Mouse (Mus musculus) midbrain, embryonic 15.5 days (tissue): ENCODE measurements around the gene Nudc. TPM values are rescaled to one million over a fixed set of nuclear protein-coding genes. Genes with fewer than 3 reads are reported as not detected.
"Not testable (repeated sequence)": the region's sequence is repeated elsewhere in the genome, so short reads cannot be mapped to it uniquely, and the experiment has no call there.

Source experiments
- ATAC-seq: fragments of 200-750 bp; cut with Nextera tagmentation; replicated peaks from 2 replicates; pipeline ENCODE4 v1.8.0; 2017; ENCODE audit warnings: moderate TSS enrichment
- H3K27ac ChIP-seq: fragments of 300-500 bp; sonication (generic); 2 replicates; pipeline ENCODE4 v1.5.1; 2015; ENCODE audit warnings: mild to moderate bottlenecking, inconsistent platforms
- H3K27me3 ChIP-seq: fragments of 300-500 bp; sonication (generic); replicated peaks from 2 replicates; pipeline ENCODE4 v1.6.1; 2015; ENCODE audit warnings: inconsistent platforms
- H3K36me3 ChIP-seq: fragments of 300-500 bp; sonication (generic); replicated peaks from 2 replicates; pipeline ENCODE4 v1.6.1; 2015; ENCODE audit warnings: inconsistent platforms
- H3K4me1 ChIP-seq: fragments of 300-500 bp; sonication (generic); 2 replicates; pipeline ENCODE4 v1.6.1; 2015; ENCODE audit warnings: inconsistent platforms
- H3K4me2 ChIP-seq: fragments of 300-500 bp; sonication (generic); 2 replicates; pipeline ENCODE4 v1.6.1; 2015; ENCODE audit warnings: inconsistent platforms, mild to moderate bottlenecking, moderate library complexity
- H3K4me3 ChIP-seq: fragments of 300-500 bp; sonication (generic); 2 replicates; pipeline ENCODE4 v1.5.1; 2015; ENCODE audit warnings: mild to moderate bottlenecking, inconsistent platforms
- H3K9ac ChIP-seq: fragments of 300-500 bp; sonication (generic); 2 replicates; pipeline ENCODE4 v1.6.1; 2015; ENCODE audit warnings: mild to moderate bottlenecking, inconsistent platforms
- H3K9me3 ChIP-seq: fragments of 300-500 bp; sonication (generic); 2 replicates; pipeline ENCODE4 v1.6.1; 2016; ENCODE audit warnings: inconsistent platforms
- WGBS: fragments of 180-500 bp; shearing (Covaris S2); methylation state at CpG from one replicate; pipeline ENCODE4 v1.1.7; 2015; ENCODE audit warnings: mixed read lengths; 5-methylcytosine and 5-hydroxymethylcytosine counted together
- polyA plus RNA-seq: library from polyadenylated mRNA; unstranded; fragments of >200 nt; fragmentation: Nextera tagmentation; extraction: Ambion mirVana; gene quantifications from 2 replicates; pipeline ENCODE4 v1.2.1, GENCODE M21; 2015

Nudc gene
- polyA plus RNA-seq, 1 experiment from 2014 or later = 255 TPM

DNA sequence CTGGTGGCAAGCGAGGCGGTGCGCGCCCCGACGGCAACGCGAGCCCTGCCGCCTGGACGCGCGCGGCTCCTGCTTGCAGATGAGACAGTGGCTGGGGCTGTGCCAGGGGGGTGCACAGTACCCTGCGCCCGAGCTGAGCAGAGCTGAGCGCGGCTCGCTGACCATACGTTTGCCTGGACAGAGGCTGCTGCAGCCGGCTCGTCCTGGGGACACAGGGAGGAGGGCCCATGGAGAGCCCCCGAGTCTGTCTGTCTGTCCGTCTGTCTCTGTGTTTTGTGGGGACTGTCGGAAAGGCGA, 26.5 kb downstream of the Nudc start:
- Histone ChIP-seq H3K4me2 (peak overlapping the region; percentile 33), H3K4me3 (peak overlapping the region; percentile 27), H3K9ac (no peak overlapping the region), H3K27ac (no peak overlapping the region), H3K9me3 (no peaks in the 10 kb centered on the region), H3K4me1 (peaks cover 8% of the 10 kb centered on the region; the same call in 1 of the 2 replicates), H3K36me3 (no peaks in the 10 kb centered on the region), H3K27me3 (peaks cover 42% of the 10 kb centered on the region)
- ATAC-seq = no peak
- WGBS = 5% methylated on average over 25 of the region's 25 CpGs

GRCm38 (mm10) chr4:133518601-133519368, 27.0 kb downstream of the Nudc start, which contains the start of gene Kdf1:
Gene Kdf1, plus strand, starts transcription at chr4:133518963.
- Histone ChIP-seq H3K9ac (no peak within 1 kb of the TSS), H3K27me3 (peaks cover 42% of the 10 kb centered on the region)
- no peak for ATAC-seq

GRCm38 (mm10) chr4:133512972-133513371, 32.8 kb downstream of the Nudc start:
- no peak overlapping the region for H3K4me2 ChIP-seq
- 7% methylated on average over 8 of the region's 8 CpGs for WGBS
- H3K4me1 ChIP-seq = no peaks in the 10 kb centered on the region
- no peak overlapping the region for H3K4me3 ChIP-seq
- H3K27ac ChIP-seq = no peak overlapping the region
- H3K27me3 ChIP-seq = peaks cover 11% of the 10 kb centered on the region
- no peaks in the 10 kb centered on the region for H3K36me3 ChIP-seq
- no peak for ATAC-seq
- no peaks in the 10 kb centered on the region for H3K9me3 ChIP-seq
- H3K9ac ChIP-seq = no peak overlapping the region

More at GRCm38 (mm10) chr4:133518601-133519368, 27.0 kb downstream of the Nudc start, which contains the start of gene Kdf1:
- Histone ChIP-seq H3K4me3 (peak within 1 kb of the TSS; percentile 27), H3K27ac (no peak within 1 kb of the TSS), H3K4me2 (peak within 1 kb of the TSS; percentile 33), H3K9me3 (no peaks in the 10 kb centered on the region), H3K36me3 (no peaks in the 10 kb centered on the region), H3K4me1 (peaks cover 8% of the 10 kb centered on the region; the same call in 1 of the 2 replicates)
- 4% methylated on average over 54 of the region's 69 CpGs for WGBS

- not testable (repeated sequence) for H3K4me1 ChIP-seq, ATAC-seq, H3K27ac ChIP-seq, H3K9ac ChIP-seq, H3K36me3 ChIP-seq, H3K4me2 ChIP-seq, H3K27me3 ChIP-seq, H3K4me3 ChIP-seq, H3K9me3 ChIP-seq
- 62% methylated on average over 5 of the region's 5 CpGs for WGBS
These were observed 33.3 kb downstream of the Nudc start for GRCm38 (mm10) chr4:133512511-133512910.

DNA sequence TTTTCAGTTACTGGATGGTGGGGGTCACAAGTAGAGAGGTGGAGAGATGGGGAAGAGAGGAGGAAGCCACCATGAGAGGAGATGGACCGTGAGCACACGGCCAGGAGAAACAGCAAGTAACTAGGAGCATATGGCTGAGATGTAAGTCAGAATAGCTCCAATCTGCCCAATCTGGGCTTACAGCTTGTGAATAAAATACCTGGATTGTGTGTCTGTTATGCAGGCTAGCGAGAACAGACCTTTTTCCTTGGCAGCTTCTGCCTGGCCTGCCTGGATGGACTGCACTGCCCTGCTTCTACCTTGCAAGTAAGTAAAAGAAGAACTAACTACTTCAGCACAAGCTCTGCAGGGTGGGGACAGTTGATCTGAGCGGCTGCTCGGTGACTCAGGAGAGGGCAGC, 34.7 kb downstream of the Nudc start:
- H3K4me3 ChIP-seq = no peak overlapping the region
- WGBS = 80% methylated on average over 5 of the region's 5 CpGs
- H3K36me3 ChIP-seq = no peaks in the 10 kb centered on the region
- H3K4me1 ChIP-seq = no peaks in the 10 kb centered on the region
- no peak overlapping the region for H3K9ac ChIP-seq
- peaks cover 2% of the 10 kb centered on the region; the same call in 1 of the 2 replicates for H3K27me3 ChIP-seq
- H3K4me2 ChIP-seq = no peak overlapping the region
- no peak for ATAC-seq
- no peaks in the 10 kb centered on the region for H3K9me3 ChIP-seq
- no peak overlapping the region for H3K27ac ChIP-seq

DNA sequence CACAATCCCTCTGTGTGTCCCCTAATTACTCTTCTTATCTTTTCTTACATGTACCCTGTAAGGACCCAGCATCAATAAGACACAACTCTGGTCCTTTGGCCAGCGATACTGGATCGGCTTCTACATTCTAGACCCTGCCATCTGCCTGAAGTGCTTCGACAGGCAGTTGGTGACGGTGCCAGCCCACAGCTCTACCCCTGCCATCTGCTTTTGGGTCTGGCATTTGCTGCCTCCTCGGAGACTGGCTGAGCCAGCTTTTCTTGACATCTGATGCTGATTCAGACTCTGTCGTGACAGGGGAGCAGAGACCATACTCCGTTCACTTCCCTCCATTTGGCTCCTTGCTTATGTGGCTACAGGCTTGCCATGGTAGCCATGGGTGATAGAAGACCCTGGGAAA, 36.8 kb downstream of the Nudc start:
- H3K9ac ChIP-seq = no peak overlapping the region
- WGBS = 84% methylated on average over 7 of the region's 7 CpGs
- no peaks in the 10 kb centered on the region for H3K9me3 ChIP-seq
- no peaks in the 10 kb centered on the region for H3K4me1 ChIP-seq
- no peak overlapping the region for H3K27ac ChIP-seq
- 0 out of 2 replicates have a peak, but pooled peaks cover 2% of the 10 kb centered on the region for H3K27me3 ChIP-seq
- H3K36me3 ChIP-seq = no peaks in the 10 kb centered on the region
- no peak overlapping the region for H3K4me3 ChIP-seq
- ATAC-seq = no peak
- no peak overlapping the region for H3K4me2 ChIP-seq

- H3K4me1 ChIP-seq = no peaks in the 10 kb centered on the region
- H3K27me3 ChIP-seq = peaks cover 11% of the 10 kb centered on the region; the same call in 1 of the 2 replicates
- WGBS = 80% methylated on average over 5 of the region's 5 CpGs
These were observed 39.2 kb downstream of the Nudc start for GRCm38 (mm10) chr4:133506573-133506972.

GRCm38 (mm10) chr4:133504755-133505485, 40.9 kb downstream of the Nudc start:
- no peak overlapping the region for H3K27ac ChIP-seq
- WGBS = 65% methylated on average over 9 of the region's 9 CpGs
- no peak overlapping the region for H3K4me2 ChIP-seq
- no peaks in the 10 kb centered on the region for H3K36me3 ChIP-seq
- no peaks in the 10 kb centered on the region for H3K9me3 ChIP-seq
- peaks cover 27% of the 10 kb centered on the region for H3K27me3 ChIP-seq
- no peak overlapping the region for H3K9ac ChIP-seq
- no peak for ATAC-seq
- H3K4me1 ChIP-seq = no peaks in the 10 kb centered on the region
- no peak overlapping the region for H3K4me3 ChIP-seq

More at GRCm38 (mm10) chr4:133506573-133506972, 39.2 kb downstream of the Nudc start:
- H3K27ac ChIP-seq = no peak overlapping the region
- ATAC-seq = no peak
- H3K9ac ChIP-seq = no peak overlapping the region
- no peak overlapping the region for H3K4me2 ChIP-seq
- H3K9me3 ChIP-seq = no peaks in the 10 kb centered on the region
- H3K4me3 ChIP-seq = no peak overlapping the region
- H3K36me3 ChIP-seq = no peaks in the 10 kb centered on the region

DNA sequence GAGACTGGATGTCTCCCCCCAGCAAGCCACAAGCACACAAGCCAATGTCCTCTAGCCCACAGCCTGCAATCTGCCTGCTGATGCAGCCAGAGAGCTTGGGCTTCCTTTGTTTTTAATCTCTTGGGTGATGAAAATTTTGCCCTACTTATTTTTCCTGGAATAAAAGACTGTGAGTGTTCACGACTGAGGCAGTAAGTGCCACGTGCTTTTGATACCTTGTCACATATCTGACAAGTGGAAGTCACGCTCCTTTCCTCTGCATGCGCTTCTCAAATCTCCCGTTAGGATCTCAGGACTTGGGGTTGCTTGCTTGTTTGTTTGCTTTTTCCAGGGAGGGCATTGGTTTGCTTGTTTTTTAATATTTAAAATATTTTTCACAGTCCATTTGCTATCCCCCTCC, 41.5 kb downstream of the Nudc start:
- no peaks in the 10 kb centered on the region for H3K9me3 ChIP-seq
- peaks cover 34% of the 10 kb centered on the region for H3K27me3 ChIP-seq
- no peak overlapping the region for H3K4me2 ChIP-seq
- no peaks in the 10 kb centered on the region for H3K36me3 ChIP-seq
- no peak overlapping the region for H3K27ac ChIP-seq
- no peak for ATAC-seq
- no peak overlapping the region for H3K9ac ChIP-seq
- H3K4me1 ChIP-seq = no peaks in the 10 kb centered on the region
- WGBS = 53% methylated on average over 5 of the region's 5 CpGs
- H3K4me3 ChIP-seq = no peak overlapping the region

DNA sequence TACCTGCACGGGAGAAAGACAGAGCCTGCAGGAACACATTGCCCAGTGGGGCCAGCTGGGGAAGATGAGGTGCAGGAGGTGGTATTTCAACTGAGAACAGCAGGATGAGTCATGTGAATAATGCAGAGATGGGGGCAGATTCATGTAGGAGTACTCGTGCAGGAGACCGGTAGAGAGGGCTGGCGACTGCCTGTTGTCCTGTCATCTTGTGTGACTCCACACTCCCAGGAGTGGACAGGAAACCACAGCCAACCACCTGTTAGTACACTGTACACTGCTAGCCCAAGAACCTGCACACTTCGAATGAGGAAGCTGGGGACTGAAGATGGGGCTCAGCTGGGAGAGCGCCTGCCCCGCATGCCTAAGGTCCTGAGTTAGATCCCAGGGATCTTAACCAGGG, 44.3 kb downstream of the Nudc start:
- 67% methylated on average over 7 of the region's 7 CpGs for WGBS
- Histone ChIP-seq H3K27ac (no peak overlapping the region), H3K36me3 (no peaks in the 10 kb centered on the region), H3K4me1 (peaks cover 20% of the 10 kb centered on the region), H3K4me2 (no peak overlapping the region), H3K4me3 (no peak overlapping the region), H3K9me3 (no peaks in the 10 kb centered on the region), H3K9ac (no peak overlapping the region), H3K27me3 (peaks cover 56% of the 10 kb centered on the region)
- no peak for ATAC-seq

- peak within 1 kb of the TSS; percentile 89 for H3K4me2 ChIP-seq
- 1% methylated on average over 51 of the region's 53 CpGs for WGBS
- H3K9me3 ChIP-seq = no peaks in the 10 kb centered on the region
- peaks cover 74% of the 10 kb centered on the region for H3K27me3 ChIP-seq
- H3K36me3 ChIP-seq = no peaks in the 10 kb centered on the region
- peak; percentile 93 for ATAC-seq
- peaks cover 25% of the 10 kb centered on the region for H3K4me1 ChIP-seq
- peak within 1 kb of the TSS; percentile 67 for H3K4me3 ChIP-seq
- no peak within 1 kb of the TSS for H3K27ac ChIP-seq
- peak within 1 kb of the TSS; percentile 63 for H3K9ac ChIP-seq
These were observed 47.6 kb downstream of the Nudc start, which contains the start of gene Trnp1 for GRCm38 (mm10) chr4:133498160-133498724. Gene Trnp1, minus strand, starts transcription at chr4:133498550.

GRCm38 (mm10) chr4:133497461-133498159, 48.2 kb downstream of the Nudc start:
- Histone ChIP-seq H3K27ac (no peak overlapping the region), H3K27me3 (peaks cover 75% of the 10 kb centered on the region)
- WGBS = under 1% methylated on average over 65 of the region's 70 CpGs

More at GRCm38 (mm10) chr4:133497461-133498159, 48.2 kb downstream of the Nudc start:
- peak; percentile 60 for ATAC-seq
- Histone ChIP-seq H3K36me3 (no peaks in the 10 kb centered on the region), H3K9me3 (no peaks in the 10 kb centered on the region), H3K4me3 (peak overlapping the region; percentile 67), H3K4me1 (peaks cover 25% of the 10 kb centered on the region), H3K4me2 (peak overlapping the region; percentile 89), H3K9ac (peak overlapping the region; percentile 63)
